Comparison of ENCODE assay signal across 12 mouse cellular contexts in genomic region chr2:152049611-152050270, GRCm38 (mm10). TPM values are rescaled to one million over a fixed set of nuclear protein-coding genes. Genes with fewer than 3 reads are reported as not detected.
DNase-seq lines count a peak whose midpoint lies in the region; ATAC-seq and TF ChIP-seq lines count a peak whose summit lies in the region.
"Had no signal": no experiment of that assay in that cellular context is flagged by ENCODE, and none has a peak within 500 bp of the region (broad histone marks: within the 10 kb centered on the region; RNA-seq: fewer than 3 reads in every experiment).

No protein-coding gene starts in this region.

- H3K36me3 ChIP-seq in heart, embryonic 14.5 days (ENCODE audit: control insufficient read depth, insufficient read depth, low read length): no peaks in the 10 kb centered on the region
- H3K36me3 ChIP-seq in ES-Bruce4 (ENCODE audit: control insufficient read depth, insufficient read depth, low read length, poor library complexity, severe bottlenecking): no peaks in the 10 kb centered on the region
- no peaks in the 10 kb centered on the region for H3K36me3 ChIP-seq in forebrain, embryonic 16.5 days (ENCODE audit: control insufficient read depth, insufficient read depth)
- H3K36me3 ChIP-seq in midbrain, embryonic 10.5 days: no peaks in the 10 kb centered on the region

- WGBS in heart, embryonic 14.5 days: 5% methylated on average over 13 of the region's 13 CpGs
- WGBS in forebrain, embryonic 16.5 days: 5% methylated on average over 13 of the region's 13 CpGs
- 2% methylated on average over 13 of the region's 13 CpGs for WGBS in midbrain, embryonic 10.5 days

- H3K4me1 ChIP-seq in heart, embryonic 14.5 days (ENCODE audit: control insufficient read depth in 2 of 2, insufficient read depth in 2 of 2, low read length in 2 of 2): peaks cover 6 to 29% of the 10 kb centered on the region in 2 experiments; a peak in 3 of 4 replicates
- H3K4me1 ChIP-seq in ES-Bruce4 (ENCODE audit: control insufficient read depth, insufficient read depth, low read length): no peaks in the 10 kb centered on the region
- peaks cover 51% of the 10 kb centered on the region for H3K4me1 ChIP-seq in forebrain, embryonic 16.5 days (replicated peaks; ENCODE audit: control insufficient read depth, insufficient read depth, low read length)
- peaks cover 58% of the 10 kb centered on the region for H3K4me1 ChIP-seq in midbrain, embryonic 10.5 days

- no peak for TF ChIP-seq CTCF in ES-Bruce4 (IDR thresholded peaks at IDR 0.05; ENCODE audit: low read depth, low read length)

- peak overlapping the region in 1 of 2 experiments; percentile 47; a peak in 2 of 4 replicates for H3K4me3 ChIP-seq in heart, embryonic 14.5 days (ENCODE audit: control insufficient read depth in 1 of 2, insufficient read depth in 1 of 2, low read depth in 1 of 2, low read length in 2 of 2)
- no peak overlapping the region; the same call in 1 of the 2 replicates for H3K4me3 ChIP-seq in ES-Bruce4 (ENCODE audit: low read depth, low read length)
- H3K4me3 ChIP-seq in forebrain, embryonic 16.5 days (replicated peaks; ENCODE audit: low read length): peak overlapping the region; percentile 53
- peak overlapping the region; percentile 68 for H3K4me3 ChIP-seq in midbrain, embryonic 10.5 days

- DNase-seq in heart, adult 11 months: no peak
- peak; percentile 43 for DNase-seq in midbrain, embryonic 10.5 days (ENCODE audit: low spot score)
- no peak for DNase-seq in cerebellum, postnatal 4 days (ENCODE audit: low spot score in 2 of 2)
- no peak for DNase-seq in urinary bladder, postnatal 14 days (ENCODE audit: low spot score)
- DNase-seq in right cerebral cortex, postnatal 10 days (ENCODE audit: low spot score in 2 of 2): no peak
- DNase-seq: cerebellum, adult 9-10 months; kidney, adult 8-10 months had no signal

- no peak for ATAC-seq in heart, embryonic 14.5 days (ENCODE audit: insufficient number of reproducible peaks, insufficient read depth, low FRiP score, low read depth)
- no peak for ATAC-seq in forebrain, embryonic 16.5 days
- ATAC-seq: activated CD4-positive, CD25-positive, alpha-beta regulatory T cell, adult 4 months had no signal

- H3K27me3 ChIP-seq in heart, embryonic 14.5 days (ENCODE audit: control insufficient read depth, insufficient read depth, low read length): peaks cover 88% of the 10 kb centered on the region
- peaks cover 4% of the 10 kb centered on the region for H3K27me3 ChIP-seq in ES-Bruce4 (ENCODE audit: control insufficient read depth, insufficient read depth, low read length, poor library complexity, severe bottlenecking)
- H3K27me3 ChIP-seq in forebrain, embryonic 16.5 days (replicated peaks; ENCODE audit: control insufficient read depth, insufficient read depth, low read length): no peaks in the 10 kb centered on the region
- peaks cover 95% of the 10 kb centered on the region for H3K27me3 ChIP-seq in midbrain, embryonic 10.5 days (ENCODE audit: low read depth, poor library complexity, severe bottlenecking)

- no peak overlapping the region for H3K9ac ChIP-seq in heart, embryonic 14.5 days (ENCODE audit: low read length)
- 0 out of 2 replicates have a peak overlapping the region, but pooled peaks have one; percentile 81 for H3K9ac ChIP-seq in ES-Bruce4 (ENCODE audit: low read depth, poor library complexity, severe bottlenecking)
- peak overlapping the region; percentile 75 for H3K9ac ChIP-seq in forebrain, embryonic 16.5 days (replicated peaks; ENCODE audit: low read depth, low read length)

- no peak for TF ChIP-seq POLR2A in ES-Bruce4 (IDR thresholded peaks at IDR 0.05; ENCODE audit: insufficient read depth, low read length)

- no peak for TF ChIP-seq EP300 in ES-Bruce4 (IDR thresholded peaks at IDR 0.05; ENCODE audit: insufficient read depth, low read depth, low read length)

- H3K9me3 ChIP-seq in heart, embryonic 14.5 days (ENCODE audit: control insufficient read depth, low read length): no peaks in the 10 kb centered on the region
- H3K9me3 ChIP-seq in ES-Bruce4 (replicated peaks; ENCODE audit: control insufficient read depth, insufficient read depth, low read length, poor library complexity, severe bottlenecking): no peaks in the 10 kb centered on the region
- no peaks in the 10 kb centered on the region for H3K9me3 ChIP-seq in forebrain, embryonic 16.5 days (ENCODE audit: control insufficient read depth, low read length)
- H3K9me3 ChIP-seq in midbrain, embryonic 10.5 days (replicated peaks): no peaks in the 10 kb centered on the region

- no peak overlapping the region for H3K27ac ChIP-seq in heart, embryonic 14.5 days (replicated peaks in 1 of 2; ENCODE audit: control insufficient read depth in 1 of 2, insufficient read depth in 1 of 2, low read depth in 2 of 2, low read length in 2 of 2)
- H3K27ac ChIP-seq in ES-Bruce4 (ENCODE audit: insufficient read depth, low read length): no peak overlapping the region
- H3K27ac ChIP-seq in forebrain, embryonic 16.5 days (ENCODE audit: low read length): peak overlapping the region; percentile 96
- H3K27ac ChIP-seq in midbrain, embryonic 10.5 days (replicated peaks): peak overlapping the region; percentile 93

- H3K4me2 ChIP-seq in heart, embryonic 14.5 days (ENCODE audit: low read length): peak overlapping the region; percentile 96
- peak overlapping the region; percentile 94 for H3K4me2 ChIP-seq in forebrain, embryonic 16.5 days (ENCODE audit: low read length)

RNA-seq across cellular contexts. Expression of gene Scrt2, which starts 31.6 kb away (rescaled TPM):
- not detected in 2 replicates for polyA plus RNA-seq in heart, embryonic 14.5 days (2014; fragmentation: Nextera tagmentation; extraction: Ambion mirVana)
- 0.18 and 0.32 TPM in 2 replicates for polyA plus RNA-seq in ES-Bruce4 (2011; ENCODE audit: insufficient read depth, insufficient read length, low read depth, missing spikeins)
- 16.9 and 17.2 TPM in 2 replicates for polyA plus RNA-seq in forebrain, embryonic 16.5 days (2015; fragmentation: Nextera tagmentation; extraction: Ambion mirVana)
- polyA plus RNA-seq in midbrain, embryonic 10.5 days (2016; fragmentation: Nextera tagmentation; extraction: Ambion mirVana): 2.2 and 4.7 TPM in 2 replicates
- polyA plus RNA-seq: activated CD4-positive, CD25-positive, alpha-beta regulatory T cell, adult 4 months; liver, embryonic 16.5 days had no signal

RNA-seq across cellular contexts. Expression of gene Slc52a3, which starts 53.4 kb away (rescaled TPM):
- 0.09 and 0.22 TPM in 2 replicates for polyA plus RNA-seq in heart, embryonic 14.5 days (2014; fragmentation: Nextera tagmentation; extraction: Ambion mirVana)
- 2.6 and 3.0 TPM in 2 replicates for polyA plus RNA-seq in ES-Bruce4 (2011; ENCODE audit: insufficient read depth, insufficient read length, low read depth, missing spikeins)
- polyA plus RNA-seq in forebrain, embryonic 16.5 days (2015; fragmentation: Nextera tagmentation; extraction: Ambion mirVana): 1.5 and 1.9 TPM in 2 replicates
- 0.81 and 0.87 TPM in 2 replicates for polyA plus RNA-seq in midbrain, embryonic 10.5 days (2016; fragmentation: Nextera tagmentation; extraction: Ambion mirVana)

RNA-seq across cellular contexts. Expression of gene Srxn1, which starts 55.6 kb away (rescaled TPM):
- 5.7 and 6.1 TPM in 2 replicates for polyA plus RNA-seq in heart, embryonic 14.5 days (2014; fragmentation: Nextera tagmentation; extraction: Ambion mirVana)
- polyA plus RNA-seq in ES-Bruce4 (2011; ENCODE audit: insufficient read depth, insufficient read length, low read depth, missing spikeins): 18.1 TPM in 2 replicates
- 11.4 and 13.6 TPM in 2 replicates for polyA plus RNA-seq in forebrain, embryonic 16.5 days (2015; fragmentation: Nextera tagmentation; extraction: Ambion mirVana)
- 14.8 and 18.5 TPM in 2 replicates for polyA plus RNA-seq in midbrain, embryonic 10.5 days (2016; fragmentation: Nextera tagmentation; extraction: Ambion mirVana)

Comparison
In these comparisons a context has a peak if more than half of its experiments do, and no peak if none do; other contexts are left out.
1. H3K27ac ChIP-seq: peak in forebrain, embryonic 16.5 days (single experiment) and midbrain, embryonic 10.5 days (single experiment); none in heart, embryonic 14.5 days (0 of 2) and ES-Bruce4 (single experiment).